Mouse (Mus musculus) embryonic facial prominence, embryonic 11.5 days (tissue): ENCODE measurements at regions not wholly inside any gene's neighbourhood (a gene's known extent, or its start where the extent isn't known, plus 50 kb on each side); places are given as distances from the start of the nearest gene placed in this dataset.
A peak's percentile ranks its signal among the peaks of the same experiment; 100 is the strongest.

Source experiments
- ATAC-seq: fragments of 200-750 bp; cut with Nextera tagmentation; replicated peaks from 2 replicates; pipeline ENCODE4 v1.8.0; 2017; ENCODE audit warnings: low read depth; ENCODE audit not compliant: insufficient number of reproducible peaks, low FRiP score, low TSS enrichment
- DNase-seq: peaks from one replicate; pipeline ENCODE4 v3.0.0-alpha.2; 2015; ENCODE audit warnings: low spot score
- H3K27ac ChIP-seq: fragments of 300-500 bp; sonication (generic); replicated peaks from 2 replicates; pipeline ENCODE4 v1.5.1; 2014; ENCODE audit warnings: mild to moderate bottlenecking, low read depth, low read length, control low read depth
- H3K27me3 ChIP-seq: fragments of 300-500 bp; sonication (generic); 2 replicates; pipeline ENCODE4 v1.6.1; 2014; ENCODE audit warnings: mild to moderate bottlenecking, low read length, moderate library complexity, mixed read lengths; ENCODE audit not compliant: control insufficient read depth, insufficient read depth
- H3K36me3 ChIP-seq: fragments of 300-500 bp; sonication (generic); replicated peaks from 2 replicates; pipeline ENCODE4 v1.6.1; 2014; ENCODE audit warnings: low read depth, mild to moderate bottlenecking, low read length, moderate library complexity, mixed read lengths; ENCODE audit not compliant: control insufficient read depth, insufficient read depth
- H3K4me1 ChIP-seq: fragments of 300-500 bp; sonication (generic); 2 replicates; pipeline ENCODE4 v1.6.1; 2014; ENCODE audit warnings: low read length, mixed read lengths; ENCODE audit not compliant: control insufficient read depth, insufficient read depth
- H3K4me2 ChIP-seq: fragments of 300-500 bp; sonication (generic); 2 replicates; pipeline ENCODE4 v1.6.1; 2014; ENCODE audit warnings: low read depth, mild to moderate bottlenecking, control low read depth, low read length, moderate library complexity
- H3K4me3 ChIP-seq: fragments of 300-500 bp; sonication (generic); 2 replicates; pipeline ENCODE4 v1.5.1; 2014; ENCODE audit warnings: low read depth, low read length, control low read depth
- H3K9ac ChIP-seq: fragments of 300-500 bp; sonication (generic); replicated peaks from 2 replicates; pipeline ENCODE4 v1.6.1; 2014; ENCODE audit warnings: mild to moderate bottlenecking, control low read depth, low read length
- H3K9me3 ChIP-seq: fragments of 300-500 bp; sonication (generic); replicated peaks from 2 replicates; pipeline ENCODE4 v1.6.1; 2016; ENCODE audit warnings: mild to moderate bottlenecking, low read length, inconsistent platforms, mixed read lengths; ENCODE audit not compliant: control insufficient read depth
- WGBS: fragments of 180-500 bp; shearing (Covaris S2); extraction: QIAGEN DNeasy Blood & Tissue Kit; methylation state at CpG from one replicate; pipeline ENCODE4 v1.1.7; 2014; 5-methylcytosine and 5-hydroxymethylcytosine counted together

DNA sequence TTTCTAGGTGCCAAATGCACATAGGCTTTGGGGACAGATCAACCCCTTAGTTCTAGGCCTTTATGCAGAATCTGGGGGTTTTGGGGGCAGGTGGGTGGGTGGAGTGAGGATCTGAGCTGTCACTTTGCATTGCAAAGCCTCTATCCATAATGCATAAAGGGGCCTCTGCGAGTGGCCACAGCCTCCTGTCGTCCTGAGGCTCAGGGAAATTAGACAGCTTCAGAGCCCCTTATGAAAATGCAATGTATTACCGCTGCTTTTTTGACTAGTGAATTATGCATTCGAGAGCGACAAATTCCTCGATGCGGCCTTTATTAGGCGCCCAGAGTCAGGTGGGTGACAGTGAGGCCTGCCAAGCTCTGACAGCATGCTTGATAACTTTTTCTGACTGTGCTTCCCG lies 134.9 kb downstream of the Dhx35 start:
- Histone ChIP-seq H3K27ac (no peak overlapping the region), H3K4me3 (no peak overlapping the region), H3K9ac (no peak overlapping the region), H3K4me1 (no peaks in the 10 kb centered on the region), H3K4me2 (no peak overlapping the region), H3K9me3 (no peaks in the 10 kb centered on the region), H3K36me3 (no peaks in the 10 kb centered on the region), H3K27me3 (no peaks in the 10 kb centered on the region)
- ATAC-seq (no peak), DNase-seq (no peak)
- 78% methylated on average over 9 of the region's 9 CpGs for WGBS

DNA sequence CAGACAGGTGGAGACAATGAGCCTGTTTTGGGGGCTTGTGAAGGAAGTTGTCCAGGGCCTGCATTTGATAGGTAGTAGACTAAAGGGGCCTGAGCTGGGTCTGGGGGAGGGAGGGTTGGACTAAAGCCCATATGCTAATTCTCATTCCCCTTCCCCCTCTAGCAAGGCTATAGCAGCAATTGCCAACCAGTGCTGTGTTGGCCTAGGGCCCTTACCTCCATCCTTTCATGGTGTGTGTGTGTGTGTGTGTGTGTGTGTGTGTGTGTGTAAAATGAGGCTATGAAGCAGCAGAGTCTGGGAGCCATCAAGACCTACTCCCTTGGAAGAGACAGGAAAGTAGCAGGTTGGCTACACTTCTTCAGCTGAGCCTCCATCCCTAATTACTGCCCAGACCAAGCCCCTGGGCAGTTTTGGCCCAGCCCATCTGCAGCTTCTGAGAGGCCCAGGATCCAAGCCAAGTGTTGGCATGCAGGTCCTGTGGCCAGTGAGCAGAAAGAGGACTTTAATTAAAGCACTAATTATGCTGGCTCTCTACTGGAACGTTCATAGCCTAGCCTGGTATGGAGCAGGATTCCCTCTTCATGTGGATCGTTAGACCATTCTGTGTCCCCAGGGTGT lies 143.4 kb downstream of the Dhx35 start:
- H3K9ac ChIP-seq, result no peak overlapping the region
- no peaks in the 10 kb centered on the region for H3K27me3 ChIP-seq
- no peak for ATAC-seq
- H3K4me2 ChIP-seq, result no peak overlapping the region
- WGBS, result 64% methylated on average over 2 of the region's 2 CpGs
- no peaks in the 10 kb centered on the region for H3K36me3 ChIP-seq
- H3K9me3 ChIP-seq, result no peaks in the 10 kb centered on the region
- no peak overlapping the region for H3K27ac ChIP-seq
- no peak overlapping the region for H3K4me3 ChIP-seq
- H3K4me1 ChIP-seq, result no peaks in the 10 kb centered on the region
- no peak for DNase-seq

- Histone ChIP-seq H3K27ac (no peak overlapping the region), H3K9me3 (no peaks in the 10 kb centered on the region), H3K4me2 (no peak overlapping the region), H3K4me1 (no peaks in the 10 kb centered on the region), H3K36me3 (no peaks in the 10 kb centered on the region), H3K9ac (no peak overlapping the region), H3K4me3 (no peak overlapping the region), H3K27me3 (no peaks in the 10 kb centered on the region)
- WGBS, result 42% methylated on average over 6 of the region's 6 CpGs
- DNase-seq (no peak), ATAC-seq (no peak)
Observed at GRCm38 (mm10) chr2:158949418-158949817, 154.8 kb downstream of the Dhx35 start.

DNA sequence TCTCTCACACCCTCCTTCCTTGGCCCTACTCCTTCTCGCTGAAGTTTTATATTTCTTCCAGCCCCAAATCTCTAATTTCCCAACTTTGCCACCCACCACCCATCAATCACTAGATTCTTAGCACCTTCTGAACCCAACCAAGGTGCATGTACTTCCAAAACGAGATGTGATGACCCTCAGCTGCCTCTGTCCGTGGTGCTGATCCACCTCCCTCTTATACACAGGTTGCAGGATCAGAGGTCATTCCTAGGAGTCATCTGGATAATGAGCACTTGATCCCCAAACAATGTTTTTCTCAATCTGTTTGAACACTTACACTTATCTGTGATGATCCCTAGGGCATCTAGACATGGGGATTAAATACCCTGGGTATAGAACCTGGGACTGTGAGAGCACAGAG lies 156.5 kb downstream of the Dhx35 start:
- Histone ChIP-seq H3K4me2 (no peak overlapping the region), H3K9ac (no peak overlapping the region), H3K36me3 (no peaks in the 10 kb centered on the region), H3K27ac (no peak overlapping the region), H3K4me1 (no peaks in the 10 kb centered on the region), H3K4me3 (no peak overlapping the region), H3K9me3 (no peaks in the 10 kb centered on the region), H3K27me3 (no peaks in the 10 kb centered on the region)
- WGBS, result 38% methylated on average over 3 of the region's 3 CpGs
- peak; percentile 55 for DNase-seq
- no peak for ATAC-seq

GRCm38 (mm10) chr2:158956888-158957287 lies 162.3 kb downstream of the Dhx35 start:
- H3K4me2 ChIP-seq, result no peak overlapping the region
- H3K9me3 ChIP-seq, result no peaks in the 10 kb centered on the region
- H3K4me3 ChIP-seq, result no peak overlapping the region
- no peaks in the 10 kb centered on the region for H3K4me1 ChIP-seq
- no peak overlapping the region for H3K27ac ChIP-seq
- H3K36me3 ChIP-seq, result no peaks in the 10 kb centered on the region
- WGBS, result 67% methylated on average over 11 of the region's 11 CpGs
- H3K9ac ChIP-seq, result no peak overlapping the region
- DNase-seq (no peak), ATAC-seq (no peak)
- no peaks in the 10 kb centered on the region for H3K27me3 ChIP-seq

- no peak overlapping the region for H3K9ac ChIP-seq
- H3K9me3 ChIP-seq, result no peaks in the 10 kb centered on the region
- no peaks in the 10 kb centered on the region for H3K36me3 ChIP-seq
- ATAC-seq (no peak), DNase-seq (no peak)
- WGBS, result 85% methylated on average over 6 of the region's 6 CpGs
- H3K4me1 ChIP-seq, result no peaks in the 10 kb centered on the region
- H3K4me3 ChIP-seq, result no peak overlapping the region
- no peak overlapping the region for H3K4me2 ChIP-seq
- no peak overlapping the region for H3K27ac ChIP-seq
- H3K27me3 ChIP-seq, result no peaks in the 10 kb centered on the region
Observed at GRCm38 (mm10) chr2:158965003-158965665, 170.5 kb downstream of the Dhx35 start.

- no peak for DNase-seq
- H3K4me1 ChIP-seq, result no peaks in the 10 kb centered on the region
- no peak overlapping the region for H3K4me3 ChIP-seq
- no peaks in the 10 kb centered on the region for H3K9me3 ChIP-seq
- H3K36me3 ChIP-seq, result no peaks in the 10 kb centered on the region
- H3K27me3 ChIP-seq, result no peaks in the 10 kb centered on the region
- WGBS, result 62% methylated on average over 2 of the region's 2 CpGs
- no peak overlapping the region for H3K9ac ChIP-seq
- H3K4me2 ChIP-seq, result no peak overlapping the region
- no peak overlapping the region for H3K27ac ChIP-seq
- ATAC-seq, result no peak
Observed at GRCm38 (mm10) chr2:158972178-158972577, 177.6 kb downstream of the Dhx35 start.

GRCm38 (mm10) chr2:158985529-158986148 lies 191.0 kb downstream of the Dhx35 start:
- DNase-seq (peak; percentile 72), ATAC-seq (no peak)
- H3K4me3 ChIP-seq, result no peak overlapping the region
- no peak overlapping the region for H3K27ac ChIP-seq
- no peak overlapping the region for H3K9ac ChIP-seq
- no peaks in the 10 kb centered on the region for H3K27me3 ChIP-seq
- no peaks in the 10 kb centered on the region for H3K36me3 ChIP-seq
- WGBS, result 79% methylated on average over 17 of the region's 17 CpGs
- no peak overlapping the region for H3K4me2 ChIP-seq
- no peaks in the 10 kb centered on the region for H3K4me1 ChIP-seq
- H3K9me3 ChIP-seq, result no peaks in the 10 kb centered on the region
